Mouse (Mus musculus) cerebellum, adult 2 months (tissue): Measurements from ENCODE around the gene Sh2d7. TPM values are rescaled to one million over a fixed set of nuclear protein-coding genes. Genes with fewer than 3 reads are reported as not detected.

Experiments
- DNase-seq, 2 experiments: peaks; one replicate each; pipeline ENCODE4 v3.0.0; 2021
- H3K27ac ChIP-seq: fragments of 200-500 bp; 2 replicates; pipeline ENCODE4 v1.5.1; 2012; ENCODE audit warnings: low read length, control low read depth, inconsistent platforms; ENCODE audit not compliant: insufficient read depth
- H3K27me3 ChIP-seq: fragments of 200-500 bp; 2 replicates; pipeline ENCODE4 v1.6.1; 2012; ENCODE audit warnings: inconsistent platforms, mild to moderate bottlenecking, low read length, moderate library complexity; ENCODE audit not compliant: control insufficient read depth, insufficient read depth
- H3K4me1 ChIP-seq: fragments of 200-500 bp; 2 replicates; pipeline ENCODE4 v1.6.1; 2011; ENCODE audit warnings: low read length; ENCODE audit not compliant: control insufficient read depth, insufficient read depth
- H3K4me3 ChIP-seq: fragments of 200-500 bp; replicated peaks from 2 replicates; pipeline ENCODE3; 2011; ENCODE audit warnings: mild to moderate bottlenecking, low read depth, low read length, control low read depth; ENCODE audit not compliant: insufficient read depth
- CTCF ChIP-seq: fragments of 200-500 bp; IDR thresholded peaks from 2 replicates; pipeline ENCODE4 v1.5.1; 2011; ENCODE audit warnings: low read depth, mild to moderate bottlenecking, control low read depth, low read length, moderate library complexity, borderline replicate concordance; ENCODE audit not compliant: insufficient read depth
- POLR2A ChIP-seq: fragments of 200-500 bp; IDR thresholded peaks from 2 replicates; pipeline ENCODE4 v1.6.1; 2011; ENCODE audit warnings: low read length, control low read depth, borderline replicate concordance; ENCODE audit not compliant: insufficient read depth
- WGBS: fragments of 180-500 bp; shearing (Covaris S2); methylation state at CpG from one replicate; pipeline ENCODE4 v1.1.7; 2018; 5-methylcytosine and 5-hydroxymethylcytosine counted together
- polyA plus RNA-seq: library from polyadenylated mRNA; depleted of rRNA; stranded (reverse); fragments of >200 nt; gene quantifications from 2 replicates; pipeline ENCODE4 v1.2.3, GENCODE M21; 2012; rRNA removed

The Sh2d7 gene
- not detected in 2 replicates for polyA plus RNA-seq

- DNase-seq: no peak
- H3K4me3 ChIP-seq: no peak within 1 kb of the TSS
- no peak within 1 kb of the TSS for H3K27ac ChIP-seq
- 95% methylated on average over 14 of the region's 14 CpGs for WGBS
- H3K27me3 ChIP-seq: no peaks in the 10 kb centered on the region
- peaks cover 7% of the 10 kb centered on the region for H3K4me1 ChIP-seq
- TF ChIP-seq CTCF (no peak), POLR2A (no peak)
Measured at GRCm38 (mm10) chr9:54538684-54539083, at the start of gene Sh2d7. Gene Sh2d7 (plus strand): TSS chr9:54538984.

- H3K27me3 ChIP-seq: no peaks in the 10 kb centered on the region
- H3K4me3 ChIP-seq: no peak overlapping the region
- TF ChIP-seq CTCF (no peak), POLR2A (no peak)
- H3K4me1 ChIP-seq: peaks cover 3% of the 10 kb centered on the region; the same call in 1 of the 2 replicates
- 83% methylated on average over 2 of the region's 2 CpGs for WGBS
- DNase-seq: no peak
- H3K27ac ChIP-seq: no peak overlapping the region
Measured at GRCm38 (mm10) chr9:54489599-54489998, 49.2 kb upstream of the Sh2d7 start.

GRCm38 (mm10) chr9:54490431-54490830 lies 48.4 kb upstream of the Sh2d7 start:
- WGBS: 84% methylated on average over 2 of the region's 2 CpGs
- no peak for DNase-seq
- Histone ChIP-seq H3K27me3 (no peaks in the 10 kb centered on the region), H3K4me1 (peaks cover 3% of the 10 kb centered on the region; the same call in 1 of the 2 replicates), H3K27ac (no peak overlapping the region), H3K4me3 (no peak overlapping the region)
- TF ChIP-seq CTCF: no peak
- no peak for TF ChIP-seq POLR2A

- Histone ChIP-seq H3K4me1 (peaks cover 5% of the 10 kb centered on the region), H3K27ac (no peak overlapping the region), H3K4me3 (peak overlapping the region; percentile 53), H3K27me3 (no peaks in the 10 kb centered on the region)
- TF ChIP-seq POLR2A (no peak), CTCF (no peak)
- WGBS: 36% methylated on average over 6 of the region's 6 CpGs
- DNase-seq: peak; percentile 35 to 60
Measured at GRCm38 (mm10) chr9:54499291-54499690, 39.5 kb upstream of the Sh2d7 start.

- H3K27me3 ChIP-seq: no peaks in the 10 kb centered on the region
Measured at GRCm38 (mm10) chr9:54499791-54500190, 39.0 kb upstream of the Sh2d7 start.

GRCm38 (mm10) chr9:54500832-54501452 lies 37.8 kb upstream of the Sh2d7 start:
- H3K4me1 ChIP-seq: peaks cover 5% of the 10 kb centered on the region
- DNase-seq: peak; percentile 81 to 87
- TF ChIP-seq POLR2A: no peak
- no peak for TF ChIP-seq CTCF
- no peaks in the 10 kb centered on the region for H3K27me3 ChIP-seq
- peak overlapping the region; percentile 90 for H3K27ac ChIP-seq
- peak overlapping the region; percentile 71 for H3K4me3 ChIP-seq
- under 1% methylated on average over 43 of the region's 43 CpGs for WGBS

More at GRCm38 (mm10) chr9:54499791-54500190, 39.0 kb upstream of the Sh2d7 start:
- 48% methylated on average over 3 of the region's 3 CpGs for WGBS
- Histone ChIP-seq H3K4me1 (peaks cover 5% of the 10 kb centered on the region), H3K4me3 (peak overlapping the region; percentile 53), H3K27ac (no peak overlapping the region)
- TF ChIP-seq POLR2A (no peak), CTCF (no peak)
- DNase-seq: peak in 1 of 2 experiments; percentile 28

GRCm38 (mm10) chr9:54501453-54502110 lies 37.2 kb upstream of the Sh2d7 start, which contains the start of gene Dmxl2:
Gene Dmxl2 (minus strand): TSS chr9:54501626.
- H3K27ac ChIP-seq: peak within 1 kb of the TSS; percentile 90
- H3K4me3 ChIP-seq: peak within 1 kb of the TSS; percentile 72
- under 1% methylated on average over 98 of the region's 99 CpGs for WGBS
- peak; percentile 90 to 91 for DNase-seq
- peak; percentile 71 for TF ChIP-seq POLR2A
- TF ChIP-seq CTCF: no peak
- no peaks in the 10 kb centered on the region for H3K27me3 ChIP-seq
- H3K4me1 ChIP-seq: peaks cover 5% of the 10 kb centered on the region

GRCm38 (mm10) chr9:54502111-54502495 lies 36.7 kb upstream of the Sh2d7 start:
- 2% methylated on average over 13 of the region's 13 CpGs for WGBS
- H3K27me3 ChIP-seq: no peaks in the 10 kb centered on the region
- TF ChIP-seq CTCF (no peak), POLR2A (no peak)
- H3K4me1 ChIP-seq: peaks cover 5% of the 10 kb centered on the region
- no peak for DNase-seq
- H3K4me3 ChIP-seq: peak overlapping the region; percentile 72
- H3K27ac ChIP-seq: peak overlapping the region; percentile 66
